Mouse (Mus musculus) liver, embryonic 14.5 days (tissue): ENCODE data around the gene Vtn. TPM values are rescaled to one million over a fixed set of nuclear protein-coding genes. Genes with fewer than 3 reads are reported as not detected.
"Not testable (repeated sequence)": the region's sequence is repeated elsewhere in the genome, so short reads cannot be mapped to it uniquely, and the experiment has no call there.

ENCODE experiments used
- ATAC-seq: fragments of 200-750 bp; cut with Nextera tagmentation; 2 replicates; pipeline ENCODE4 v1.8.0; 2017; ENCODE audit warnings: moderate number of reproducible peaks, mild to moderate bottlenecking, moderate library complexity; ENCODE audit not compliant: insufficient read depth
- DNase-seq, 3 experiments: peaks; one replicate each; pipeline ENCODE4 v3.0.0-alpha.2; 2012 to 2013; ENCODE audit warnings: low read depth in 3 of 3, low spot score in 3 of 3
- H3K27ac ChIP-seq: fragments of 300-500 bp; sonication (generic); 2 replicates; pipeline ENCODE4 v1.5.1; 2014; ENCODE audit warnings: moderate library complexity, mild to moderate bottlenecking, control low read depth, inconsistent platforms
- H3K27me3 ChIP-seq: fragments of 300-500 bp; sonication (generic); 2 replicates; pipeline ENCODE4 v1.6.1; 2014; ENCODE audit warnings: mild to moderate bottlenecking, low read length, moderate library complexity; ENCODE audit not compliant: control insufficient read depth, insufficient read depth
- H3K36me3 ChIP-seq: fragments of 300-500 bp; sonication (generic); replicated peaks from 2 replicates; pipeline ENCODE4 v1.6.1; 2014; ENCODE audit warnings: low read depth; ENCODE audit not compliant: control insufficient read depth, insufficient read depth
- H3K4me1 ChIP-seq, 2 experiments: fragments of 200-500 bp in 1 of 2; fragments of 300-500 bp in 1 of 2; sonication (generic) in 1 of 2; replicated peaks; 2 replicates each; pipeline ENCODE4 v1.6.1; 2012 to 2014; ENCODE audit warnings: antibody characterized with exemption in 1 of 2, inconsistent platforms in 1 of 2, low read length in 1 of 2; ENCODE audit not compliant: control insufficient read depth in 2 of 2, insufficient read depth in 2 of 2
- H3K4me2 ChIP-seq: fragments of 300-500 bp; sonication (generic); 2 replicates; pipeline ENCODE4 v1.6.1; 2014; ENCODE audit warnings: low read depth, mild to moderate bottlenecking, control low read depth, moderate library complexity
- H3K4me3 ChIP-seq, 2 experiments: fragments of 200-500 bp in 1 of 2; fragments of 300-500 bp in 1 of 2; sonication (generic) in 1 of 2; 2 replicates each; pipeline ENCODE4 v1.5.1; 2012 to 2014; ENCODE audit warnings: low read depth in 2 of 2, low read length in 2 of 2, mild to moderate bottlenecking in 2 of 2, control low read depth in 1 of 2, inconsistent platforms in 1 of 2, moderate library complexity in 1 of 2; ENCODE audit not compliant: insufficient read depth in 1 of 2
- H3K9ac ChIP-seq: fragments of 300-500 bp; sonication (generic); replicated peaks from 2 replicates; pipeline ENCODE4 v1.6.1; 2014; ENCODE audit warnings: mild to moderate bottlenecking, control low read depth, moderate library complexity
- H3K9me3 ChIP-seq: fragments of 300-500 bp; sonication (generic); 2 replicates; pipeline ENCODE4 v1.6.1; 2016; ENCODE audit warnings: low read length, mixed read lengths; ENCODE audit not compliant: control insufficient read depth
- CTCF ChIP-seq: IDR thresholded peaks from 2 replicates; pipeline ENCODE4 v1.5.1; 2016; ENCODE audit warnings: antibody characterized with exemption, low read depth, control low read depth
- EP300 ChIP-seq: IDR thresholded peaks from 2 replicates; pipeline ENCODE4 v1.6.1; 2016; ENCODE audit warnings: antibody characterized with exemption, low read depth
- WGBS: fragments of 180-500 bp; shearing (Covaris S2); extraction: QIAGEN DNeasy Blood & Tissue Kit; methylation state at CpG from one replicate; pipeline ENCODE4 v1.1.7; 2014; ENCODE audit not compliant: insufficient replicate concordance; 5-methylcytosine and 5-hydroxymethylcytosine counted together
- polyA plus RNA-seq, 2 experiments: library from polyadenylated mRNA; depleted of rRNA in 1 of 2; stranded (reverse) in 1 of 2; unstranded in 1 of 2; fragments of >200 nt; fragmentation: Nextera tagmentation in 1 of 2; extraction: Ambion mirVana in 1 of 2; gene quantifications; 2 replicates each; pipeline versions ENCODE4 v1.2.1 to v1.2.3; 2012 to 2014

Gene Vtn
- polyA plus RNA-seq, 2 experiments: 353 to 403 TPM

- no peak for TF ChIP-seq EP300
- TF ChIP-seq CTCF: no peak
- Histone ChIP-seq H3K4me2 (no peak overlapping the region), H3K4me3 (no peak overlapping the region), H3K27me3 (no peaks in the 10 kb centered on the region), H3K27ac (no peak overlapping the region), H3K36me3 (peaks cover 28% of the 10 kb centered on the region), H3K4me1 (no peaks in the 10 kb centered on the region), H3K9me3 (no peaks in the 10 kb centered on the region), H3K9ac (no peak overlapping the region)
- ATAC-seq: no peak
- no peak for DNase-seq
- 77% methylated on average over 9 of the region's 9 CpGs for WGBS
Observed at GRCm38 (mm10) chr11:78523241-78523955, 24.5 kb downstream of the Vtn start.

- no peaks in the 10 kb centered on the region for H3K27me3 ChIP-seq
Observed at GRCm38 (mm10) chr11:78524838-78525237, 25.9 kb downstream of the Vtn start.

DNA sequence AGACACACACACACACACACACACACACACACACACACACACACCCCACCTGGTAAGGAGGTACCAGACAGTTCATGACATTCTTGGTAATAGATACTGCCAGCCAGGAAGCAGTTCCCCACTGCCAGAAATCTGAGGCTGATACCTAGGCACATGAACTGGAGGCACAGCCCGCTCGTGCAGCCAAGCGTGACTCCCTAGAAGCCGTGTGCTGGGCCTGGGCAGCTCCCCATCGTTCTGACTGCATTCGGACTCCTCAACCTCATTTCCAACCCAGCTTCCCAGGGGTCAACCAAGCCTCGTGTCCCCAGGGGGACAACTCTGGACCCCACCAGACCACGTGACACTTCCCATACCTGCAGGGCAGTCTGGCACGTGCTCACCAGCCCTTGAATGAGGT, 29.8 kb downstream of the Vtn start:
- DNase-seq (no peak), ATAC-seq (no peak)
- TF ChIP-seq CTCF (no peak), EP300 (no peak)
- Histone ChIP-seq H3K27ac (no peak overlapping the region), H3K4me1 (no peaks in the 10 kb centered on the region), H3K9ac (no peak overlapping the region), H3K27me3 (no peaks in the 10 kb centered on the region), H3K4me2 (no peak overlapping the region), H3K9me3 (no peaks in the 10 kb centered on the region), H3K4me3 (no peak overlapping the region), H3K36me3 (no peaks in the 10 kb centered on the region; the same call in 1 of the 2 replicates)
- 78% methylated on average over 9 of the region's 9 CpGs for WGBS

More at GRCm38 (mm10) chr11:78524838-78525237, 25.9 kb downstream of the Vtn start:
- Histone ChIP-seq H3K9me3 (no peaks in the 10 kb centered on the region), H3K4me2 (no peak overlapping the region), H3K36me3 (peaks cover 23% of the 10 kb centered on the region), H3K4me3 (no peak overlapping the region), H3K27ac (no peak overlapping the region), H3K4me1 (no peaks in the 10 kb centered on the region), H3K9ac (no peak overlapping the region)
- DNase-seq: no peak
- no peak for TF ChIP-seq CTCF
- TF ChIP-seq EP300: no peak
- 66% methylated on average over 2 of the region's 2 CpGs for WGBS
- no peak for ATAC-seq

GRCm38 (mm10) chr11:78530001-78530400, 31.1 kb downstream of the Vtn start:
- no peak overlapping the region for H3K9ac ChIP-seq
- no peak for TF ChIP-seq CTCF
- TF ChIP-seq EP300: no peak
- H3K27ac ChIP-seq: no peak overlapping the region
- no peak overlapping the region for H3K4me3 ChIP-seq
- 76% methylated on average over 12 of the region's 12 CpGs for WGBS
- H3K27me3 ChIP-seq: no peaks in the 10 kb centered on the region
- no peaks in the 10 kb centered on the region for H3K9me3 ChIP-seq
- DNase-seq (no peak), ATAC-seq (no peak)
- H3K4me2 ChIP-seq: no peak overlapping the region
- H3K4me1 ChIP-seq: peaks cover 2 to 4% of the 10 kb centered on the region in 2 experiments
- H3K36me3 ChIP-seq: no peaks in the 10 kb centered on the region

GRCm38 (mm10) chr11:78531046-78531445, 32.2 kb downstream of the Vtn start:
- Histone ChIP-seq H3K27me3 (no peaks in the 10 kb centered on the region), H3K4me1 (peaks cover 7 to 10% of the 10 kb centered on the region in 2 experiments), H3K9me3 (no peaks in the 10 kb centered on the region), H3K9ac (no peak overlapping the region), H3K4me2 (no peak overlapping the region), H3K27ac (no peak overlapping the region), H3K36me3 (no peaks in the 10 kb centered on the region), H3K4me3 (no peak overlapping the region)
- no peak for ATAC-seq
- no peak for DNase-seq
- 53% methylated on average over 6 of the region's 6 CpGs for WGBS
- TF ChIP-seq CTCF (no peak), EP300 (no peak)

GRCm38 (mm10) chr11:78531515-78531914, 32.6 kb downstream of the Vtn start:
- H3K9me3 ChIP-seq, H3K36me3 ChIP-seq, H3K27me3 ChIP-seq, H3K4me2 ChIP-seq, H3K4me1 ChIP-seq, H3K9ac ChIP-seq, ATAC-seq, DNase-seq, H3K4me3 ChIP-seq, H3K27ac ChIP-seq: not testable (repeated sequence)
- 69% methylated on average over 10 of the region's 10 CpGs for WGBS
